Mouse (Mus musculus) layer of hippocampus, adult 11-12 months (tissue): Measurements from ENCODE around the gene Klhl25.
A peak's percentile ranks its signal among the peaks of the same experiment; 100 is the strongest.
"Not testable (repeated sequence)": the region's sequence is repeated elsewhere in the genome, so short reads cannot be mapped to it uniquely, and the experiment has no call there.

Experiments
- DNase-seq: peaks from one replicate; pipeline ENCODE4 v3.0.0; 2022; ENCODE audit warnings: low spot score

Klhl25 gene

DNA sequence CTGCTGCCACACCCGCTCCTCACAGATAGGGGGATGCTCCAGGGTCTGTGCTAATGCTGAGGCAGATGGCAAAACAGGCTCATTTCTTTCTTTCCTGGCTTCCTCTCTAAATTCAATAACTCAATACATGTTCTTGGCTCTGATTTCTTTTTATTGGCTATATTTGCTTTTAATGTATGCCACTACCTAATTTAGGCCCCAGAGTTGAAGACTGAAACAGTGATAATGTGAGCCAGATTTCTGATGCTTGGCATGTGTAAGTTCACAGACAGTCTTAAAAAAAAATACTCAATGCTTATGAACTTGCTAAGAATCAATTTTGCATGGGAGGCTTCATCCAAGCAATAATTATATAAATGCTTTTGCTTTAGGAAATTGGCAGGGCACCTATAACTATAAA lies 2.2 kb upstream of the Klhl25 start:
- DNase-seq, result no peak

DNA sequence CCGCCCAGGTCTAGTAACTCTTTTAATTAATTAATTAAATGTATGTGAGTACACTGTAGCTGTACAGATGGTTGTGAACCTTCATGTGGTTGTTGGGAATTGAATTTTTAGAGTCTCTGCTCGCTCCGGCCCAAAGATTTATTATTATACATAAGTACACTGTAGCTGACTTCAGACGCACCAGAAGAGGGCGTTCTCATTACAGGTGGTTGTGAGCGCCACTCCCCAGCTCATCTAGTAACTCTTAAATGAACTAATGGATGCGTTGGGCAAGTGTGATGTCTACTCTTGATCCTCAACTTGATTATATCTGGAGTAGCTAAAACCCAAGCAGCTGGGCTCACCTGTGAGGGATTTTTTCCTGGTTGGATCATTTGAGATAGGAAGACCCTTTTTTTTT lies 1.2 kb upstream of the Klhl25 start:
- DNase-seq, result no peak

DNA sequence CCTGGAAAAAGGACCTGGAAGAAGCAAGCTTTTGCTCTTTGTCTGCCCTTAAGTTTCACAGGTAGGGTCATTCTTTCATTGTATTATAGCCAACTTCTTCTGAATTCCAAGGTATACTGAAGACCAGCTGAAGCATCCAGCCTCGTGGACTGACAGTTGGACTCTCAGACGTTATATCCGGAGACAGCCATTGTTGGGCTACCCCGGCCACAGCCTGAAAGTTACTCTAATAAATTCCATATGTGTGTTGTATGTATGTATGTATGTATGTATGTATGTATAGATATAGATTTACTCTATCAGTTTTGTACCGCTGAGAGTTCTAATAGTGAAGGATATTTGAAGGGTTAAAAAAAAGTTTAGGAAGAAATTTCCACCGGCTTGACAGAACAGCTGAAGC lies 621 bp upstream of the Klhl25 start:
- no peak for DNase-seq

DNA sequence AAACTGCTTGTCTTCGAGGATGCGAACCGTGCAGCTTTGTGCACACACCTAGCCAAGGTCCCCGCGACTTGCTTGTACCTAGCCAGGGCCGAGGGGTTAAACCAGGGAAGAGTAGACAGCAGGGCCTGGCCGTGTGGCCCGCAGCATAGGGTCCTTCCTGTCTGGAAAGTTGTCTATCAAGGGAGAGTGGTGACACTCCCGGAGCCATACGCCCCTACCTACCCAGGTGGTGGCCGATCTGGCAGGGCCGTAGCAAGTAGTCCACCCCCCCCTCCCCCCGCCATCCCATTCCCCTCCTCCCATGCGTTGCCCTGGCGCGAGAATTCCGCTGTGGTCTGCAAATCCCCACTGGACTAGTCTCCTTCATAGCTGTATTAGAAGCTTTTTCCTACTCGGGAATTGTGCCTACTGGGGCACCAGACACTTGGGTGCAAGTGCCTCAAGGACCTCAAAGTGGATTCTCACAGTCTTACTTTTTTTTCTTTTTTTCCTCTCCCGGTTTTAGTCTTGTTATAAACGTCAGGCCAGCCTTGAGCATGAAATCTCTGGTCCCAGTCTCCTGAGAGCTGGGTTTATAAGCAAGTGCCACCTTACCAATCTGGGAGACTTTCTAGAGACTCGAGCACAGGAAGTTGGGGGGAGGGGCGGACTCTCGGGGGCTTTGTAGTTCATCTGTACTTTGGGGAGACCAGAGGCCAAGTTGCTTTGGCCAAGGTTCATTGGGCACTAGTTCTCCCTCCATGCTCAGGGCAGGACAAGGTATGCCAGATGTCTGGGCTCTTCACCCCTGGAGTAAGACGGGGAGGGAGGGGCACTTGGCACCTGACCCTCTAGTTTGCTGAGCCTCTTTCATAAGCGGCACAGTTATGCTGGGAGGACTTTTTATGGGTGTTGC lies 913 bp downstream of the Klhl25 start:
- no peak for DNase-seq

DNA sequence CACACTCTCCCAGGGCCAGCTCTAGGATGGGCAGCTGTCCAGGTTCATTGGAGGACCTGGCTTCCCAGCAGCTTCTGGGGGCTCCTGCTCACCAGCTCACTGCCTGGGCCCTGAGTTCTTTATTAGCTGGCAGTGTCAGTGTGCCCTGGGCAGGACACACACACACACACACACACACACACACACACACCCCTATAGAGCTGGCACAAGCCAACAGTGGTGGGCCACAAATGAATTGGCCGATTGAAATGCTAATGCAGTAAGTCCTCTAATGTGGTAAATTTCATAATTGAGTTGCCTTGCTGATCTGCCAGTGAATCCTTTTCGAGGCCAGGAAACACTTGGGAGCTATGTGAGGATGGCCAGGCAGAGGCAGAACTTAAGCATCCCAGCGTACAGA lies 2.3 kb downstream of the Klhl25 start:
- not testable (repeated sequence) for DNase-seq

DNA sequence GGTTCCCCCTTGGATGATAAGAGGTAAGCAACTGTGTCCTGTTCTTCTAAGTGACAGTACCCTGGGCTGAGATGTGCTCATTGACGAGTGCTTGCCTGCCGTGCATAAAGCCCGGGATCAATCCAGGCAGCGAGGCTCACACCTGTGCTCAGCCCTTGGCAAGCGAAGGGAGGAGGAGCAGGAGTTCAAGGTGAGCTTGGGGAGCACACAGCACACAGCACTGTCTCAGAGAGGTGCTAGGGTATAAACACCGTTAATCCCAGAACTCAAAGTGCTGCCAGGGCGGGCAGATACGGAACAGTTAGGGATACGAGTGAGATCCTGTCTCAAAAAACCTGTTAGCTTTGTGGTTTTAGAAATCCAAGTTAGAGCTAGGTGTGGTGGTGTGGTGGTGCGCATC lies 3.2 kb downstream of the Klhl25 start:
- DNase-seq, result no peak

DNA sequence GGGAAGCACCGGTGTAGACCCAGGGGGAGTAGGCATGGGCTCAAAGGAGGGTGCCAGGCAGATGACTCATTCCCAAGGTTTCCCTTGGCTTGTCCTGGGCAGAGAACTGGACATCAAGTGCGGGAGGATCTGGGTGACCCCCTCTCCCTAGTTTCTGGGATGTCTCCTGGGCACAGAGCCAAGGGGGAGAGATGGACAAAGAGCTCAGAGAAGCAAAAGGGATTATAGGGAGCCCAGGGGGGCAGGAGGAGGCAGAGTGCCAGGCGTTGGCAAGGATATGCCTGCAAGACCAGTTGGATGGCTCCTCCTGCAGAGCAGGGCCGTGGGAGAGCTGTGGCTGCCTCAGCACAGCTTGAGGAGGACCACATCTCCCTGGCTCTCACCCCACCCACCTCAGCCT lies 4.3 kb downstream of the Klhl25 start:
- peak; percentile 62 for DNase-seq

DNA sequence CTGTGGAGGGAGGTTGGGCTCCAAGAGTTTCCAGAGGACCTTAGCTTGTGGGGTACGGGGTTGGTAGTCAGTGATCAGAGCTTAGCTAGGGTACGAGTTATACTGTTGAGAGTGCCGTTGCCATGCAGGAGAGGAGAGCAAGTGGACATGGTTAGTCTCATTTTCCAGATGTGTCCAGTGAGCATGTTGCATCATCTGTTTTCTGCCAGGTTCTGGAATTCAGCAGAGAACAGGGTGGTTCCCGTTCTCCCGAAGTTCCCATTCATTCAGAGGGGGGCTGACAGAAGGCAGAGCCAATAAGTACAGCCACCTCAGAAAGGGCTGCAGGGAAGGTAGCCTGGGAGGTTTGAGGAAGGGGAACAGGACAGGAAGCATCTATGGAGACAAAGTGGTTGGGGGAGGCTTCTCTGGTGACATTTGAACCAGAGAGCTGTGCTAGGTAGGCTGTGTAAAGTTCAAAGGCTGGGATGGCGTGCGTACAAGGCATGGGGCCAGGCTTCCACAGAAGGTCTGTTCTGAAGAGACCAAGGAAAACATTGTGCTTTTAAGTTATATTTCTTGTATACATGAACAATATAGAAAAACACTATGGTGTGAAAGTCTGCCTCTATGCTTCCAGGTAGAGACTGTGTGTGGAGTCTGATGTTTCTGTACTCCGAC lies 5.2 kb downstream of the Klhl25 start:
- DNase-seq, result no peak

DNA sequence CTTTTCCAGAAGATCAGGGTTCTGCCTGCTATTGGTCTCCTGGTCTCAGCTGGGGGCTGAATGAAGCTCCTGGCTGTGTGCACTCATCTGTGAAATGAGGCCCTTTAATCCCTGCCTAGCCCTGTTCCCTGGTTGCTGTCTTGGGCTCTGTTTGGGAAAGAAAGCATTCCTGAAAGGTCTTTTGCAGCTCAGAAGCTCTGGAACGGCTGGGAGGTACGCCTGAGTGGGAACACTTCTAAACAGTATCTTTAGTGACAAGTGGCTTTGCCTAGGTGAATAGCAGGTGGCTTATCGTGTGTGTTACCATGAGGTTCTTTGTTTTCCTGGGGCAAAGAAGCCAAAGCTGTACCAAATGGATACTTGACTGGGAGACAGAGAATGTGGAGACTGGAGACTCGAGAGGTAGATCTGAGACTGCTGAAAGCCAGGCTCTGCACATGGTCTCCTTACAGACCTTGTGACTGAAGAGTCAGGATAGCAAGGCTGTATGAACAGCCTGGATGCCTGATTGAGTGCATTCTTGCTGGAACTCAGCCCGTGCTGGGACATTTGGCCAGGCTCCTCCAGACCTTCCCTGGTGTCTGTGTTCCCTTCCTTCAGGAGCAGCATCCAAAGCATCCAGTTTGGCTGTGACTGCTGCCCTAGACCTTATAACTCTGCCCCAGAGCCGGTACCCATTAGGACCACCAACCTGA lies 6.3 kb downstream of the Klhl25 start:
- no peak for DNase-seq

DNA sequence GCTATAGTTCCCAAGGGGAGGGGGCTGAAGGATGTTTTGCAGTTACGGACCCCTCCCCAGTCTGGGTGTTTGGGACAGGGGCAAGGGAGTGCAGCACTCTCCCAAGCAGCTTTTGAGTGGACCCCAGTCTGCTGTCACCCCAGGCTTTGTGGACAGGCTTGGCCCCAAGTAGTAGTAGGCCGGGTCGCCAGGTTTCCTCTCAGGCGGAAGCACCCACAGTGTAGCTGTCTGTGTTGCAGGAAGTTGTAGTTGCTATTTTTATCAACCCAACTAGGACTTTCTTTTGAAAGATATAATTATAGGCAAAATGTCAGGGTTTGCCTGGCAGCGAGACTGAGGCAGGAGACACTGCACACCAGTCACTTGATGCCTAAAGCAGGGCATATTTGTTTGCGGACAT lies 6.9 kb downstream of the Klhl25 start:
- DNase-seq, result no peak

DNA sequence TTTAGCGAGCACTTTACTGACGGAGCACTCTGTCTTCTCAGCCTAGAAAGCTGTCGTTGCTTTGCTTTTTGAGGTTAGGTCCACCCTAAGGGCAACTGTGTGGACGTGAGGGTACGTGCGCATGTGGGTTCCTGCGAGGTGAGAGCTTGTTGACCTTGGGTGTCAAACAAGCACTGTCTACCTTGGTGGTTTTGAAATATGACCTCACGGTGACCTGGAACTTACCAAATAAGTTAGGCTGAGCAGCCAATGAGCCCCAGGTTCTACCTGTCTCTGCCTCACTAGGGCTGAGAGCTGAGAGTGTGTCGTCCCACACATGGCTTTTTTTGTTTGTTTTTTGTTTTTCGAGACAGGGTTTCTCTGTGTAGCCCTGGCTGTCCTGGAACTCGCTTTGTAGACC lies 8.1 kb downstream of the Klhl25 start:
- DNase-seq, result no peak

DNA sequence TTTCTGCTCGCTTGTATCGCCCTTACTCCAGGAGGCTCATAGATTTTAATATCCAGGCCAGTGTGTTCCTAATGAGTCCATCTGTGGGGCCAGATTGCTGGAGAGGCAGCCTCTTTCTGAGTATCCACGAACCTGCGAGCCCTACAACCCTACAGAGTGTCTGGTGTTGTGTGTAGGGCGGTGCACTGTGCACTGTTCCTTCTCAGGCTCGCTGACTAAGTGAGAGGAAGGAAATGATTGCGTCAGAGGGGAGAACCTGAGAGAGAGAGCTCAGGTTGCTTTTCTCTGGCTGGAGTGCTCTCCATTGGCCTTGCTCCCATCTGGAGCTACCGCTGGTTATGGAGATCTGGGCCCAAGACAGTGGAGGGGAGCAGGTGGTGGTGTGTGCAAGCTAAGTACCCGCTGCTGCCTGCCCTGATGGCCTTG lies 11.7 kb downstream of the Klhl25 start:
- DNase-seq, result no peak

DNA sequence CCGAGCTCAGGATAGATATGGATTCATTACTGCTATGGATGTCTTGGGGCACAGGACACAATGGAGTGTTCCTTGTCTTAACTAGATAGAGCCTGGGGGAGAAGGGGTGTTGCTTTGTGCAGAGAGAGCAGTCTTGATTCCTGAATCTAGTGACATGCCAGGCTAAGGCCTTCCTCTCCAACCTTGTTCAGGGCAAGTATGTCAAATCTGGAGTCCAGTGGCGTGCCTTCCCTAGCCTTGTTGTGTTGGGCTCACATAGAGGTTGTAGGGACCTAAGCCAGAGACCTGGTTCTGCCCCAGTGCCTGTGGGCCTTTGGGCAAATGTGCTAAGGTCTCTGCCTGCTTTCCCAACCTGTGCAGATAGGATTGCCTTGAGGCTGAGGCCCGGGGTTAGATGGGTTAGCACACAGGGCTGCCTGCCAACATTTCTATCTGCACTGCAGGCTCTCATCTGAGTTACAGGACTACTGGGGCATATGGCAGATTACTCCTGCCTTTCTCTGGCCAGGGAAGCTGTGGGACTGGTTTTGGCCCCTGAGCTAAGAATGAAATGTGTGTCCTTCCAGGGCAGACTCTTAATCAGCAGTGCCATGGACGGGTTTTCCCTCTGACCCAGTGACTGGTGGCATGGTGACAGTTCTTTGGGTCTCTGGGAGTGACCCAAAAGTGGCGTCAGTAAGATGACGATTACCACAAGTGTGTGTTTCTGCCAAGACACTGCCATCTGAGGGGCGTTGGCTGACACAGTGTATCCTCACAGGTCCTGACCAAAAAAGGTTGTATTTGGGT lies 13.7 kb downstream of the Klhl25 start:
- DNase-seq, result not testable (repeated sequence)

DNA sequence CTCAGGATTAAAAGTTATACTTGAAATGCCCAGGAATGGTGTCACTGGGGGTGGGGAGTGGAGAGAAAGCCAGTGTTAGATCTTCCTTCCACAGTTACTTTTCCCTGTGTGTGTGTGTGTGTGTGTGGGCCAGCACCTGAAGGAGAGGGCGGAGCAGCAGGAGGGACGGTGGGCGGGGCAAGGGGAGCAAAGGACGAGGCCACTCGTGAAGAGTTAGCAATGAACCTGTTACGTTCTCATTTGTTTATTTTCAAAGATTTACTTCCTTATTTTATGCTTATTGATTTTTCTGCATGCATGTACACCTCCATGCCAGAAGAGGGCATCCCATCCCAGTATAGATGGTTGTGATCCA lies 14.3 kb downstream of the Klhl25 start:
- DNase-seq, result not testable (repeated sequence)

DNA sequence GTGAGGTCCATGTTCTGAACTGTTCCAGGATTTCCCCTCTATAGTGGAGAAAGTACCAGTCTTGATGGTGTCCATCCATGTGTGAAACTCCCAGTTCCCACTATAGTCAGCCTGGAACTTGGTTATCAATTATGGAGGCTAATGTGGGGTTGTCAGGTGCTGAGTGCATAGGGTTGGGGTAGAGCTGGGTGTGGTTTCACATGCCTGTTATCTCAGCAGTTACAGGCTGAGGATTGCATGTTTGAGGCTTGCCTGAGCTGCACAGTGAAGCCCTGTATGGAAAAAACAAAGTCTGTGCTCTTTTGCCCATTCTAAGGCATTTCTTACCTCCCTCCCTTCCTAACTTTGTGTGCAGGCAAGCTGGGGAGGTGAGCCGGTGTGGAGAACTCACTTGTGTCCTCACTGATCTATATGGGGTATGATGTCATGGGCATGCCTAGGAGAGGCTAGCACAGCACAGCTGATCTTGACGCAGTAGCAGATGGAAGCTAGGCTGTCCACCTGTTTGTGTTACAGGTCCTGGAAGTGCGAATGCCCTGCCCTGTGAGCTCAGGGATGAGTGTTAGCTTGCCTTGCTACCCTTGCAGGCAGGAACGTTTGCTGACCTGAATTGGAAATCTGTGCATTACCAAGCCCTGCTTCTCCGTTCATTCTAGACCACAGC lies 15.3 kb downstream of the Klhl25 start:
- not testable (repeated sequence) for DNase-seq

DNA sequence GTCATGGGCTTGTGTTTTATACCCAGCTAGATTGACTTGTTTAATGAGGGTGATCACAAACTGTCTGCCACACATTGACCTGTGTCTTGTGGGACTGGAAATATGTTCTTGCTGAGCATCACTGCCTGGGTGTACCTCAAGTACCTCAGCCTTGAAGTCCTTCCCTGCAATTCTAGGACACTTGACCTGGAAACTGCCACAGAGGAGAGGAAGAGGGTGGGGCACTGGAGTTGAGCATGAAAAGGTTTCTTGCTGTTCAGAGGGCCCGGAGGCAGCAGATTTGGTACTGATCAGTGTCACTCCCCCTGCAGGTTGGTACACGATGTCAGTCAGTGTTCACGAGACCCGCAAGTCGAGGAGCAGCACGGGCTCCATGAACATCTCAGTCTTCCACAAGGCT lies 16.9 kb downstream of the Klhl25 start:
- no peak for DNase-seq

DNA sequence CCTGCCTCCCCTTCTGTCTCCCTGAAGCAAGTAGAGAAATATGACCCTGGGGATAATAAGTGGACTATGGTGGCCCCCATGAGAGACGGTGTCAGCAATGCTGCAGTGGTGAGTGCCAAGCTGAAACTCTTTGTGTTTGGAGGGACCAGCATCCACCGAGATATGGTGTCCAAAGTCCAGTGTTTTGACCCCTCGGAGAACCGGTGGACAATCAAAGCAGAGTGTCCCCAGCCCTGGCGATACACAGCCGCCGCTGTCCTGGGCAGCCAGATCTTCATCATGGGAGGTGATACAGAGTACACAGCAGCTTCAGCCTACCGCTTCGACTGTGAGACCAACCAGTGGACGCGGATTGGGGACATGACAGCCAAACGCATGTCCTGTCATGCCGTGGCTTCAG lies 18.4 kb downstream of the Klhl25 start:
- no peak for DNase-seq

DNA sequence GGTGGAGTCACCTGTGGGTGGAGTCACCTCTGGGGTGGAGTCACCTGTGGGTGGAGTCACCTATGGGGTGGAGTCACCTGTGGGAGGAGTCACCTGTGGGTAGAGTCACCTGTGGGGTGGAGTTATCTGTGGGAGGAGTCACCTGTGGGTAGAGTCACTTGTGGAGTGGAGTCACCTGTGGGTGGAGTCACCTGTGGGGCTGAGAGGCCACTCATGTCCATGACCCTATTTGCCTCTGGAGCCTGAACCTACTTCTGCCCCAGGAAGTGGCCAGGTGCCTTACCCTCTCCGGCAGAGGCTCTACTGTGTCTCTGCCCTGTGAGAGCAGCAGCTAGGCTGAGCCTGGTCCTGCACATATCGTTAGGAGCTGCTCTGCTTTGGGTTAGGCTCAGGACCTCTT lies 20.6 kb downstream of the Klhl25 start:
- no peak for DNase-seq

DNA sequence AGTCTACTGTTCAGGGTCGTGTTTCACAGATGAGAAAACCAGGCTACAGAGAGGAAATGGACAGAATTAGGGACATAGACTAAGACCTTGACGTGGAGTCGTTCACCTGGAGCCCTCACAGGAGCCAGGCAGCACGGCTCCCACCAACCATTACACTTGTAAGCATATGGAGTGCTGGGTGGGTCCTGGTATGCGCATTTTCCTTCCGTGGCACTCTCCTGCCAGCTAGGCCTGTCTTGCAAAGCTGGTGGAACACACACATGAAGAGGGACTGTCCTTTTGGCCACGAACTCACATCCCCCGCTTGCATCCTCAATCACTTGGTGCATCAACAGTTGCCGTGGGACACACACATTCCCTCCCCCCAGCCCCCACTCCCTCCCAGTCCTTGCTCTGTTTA lies 22.4 kb downstream of the Klhl25 start:
- no peak for DNase-seq

DNA sequence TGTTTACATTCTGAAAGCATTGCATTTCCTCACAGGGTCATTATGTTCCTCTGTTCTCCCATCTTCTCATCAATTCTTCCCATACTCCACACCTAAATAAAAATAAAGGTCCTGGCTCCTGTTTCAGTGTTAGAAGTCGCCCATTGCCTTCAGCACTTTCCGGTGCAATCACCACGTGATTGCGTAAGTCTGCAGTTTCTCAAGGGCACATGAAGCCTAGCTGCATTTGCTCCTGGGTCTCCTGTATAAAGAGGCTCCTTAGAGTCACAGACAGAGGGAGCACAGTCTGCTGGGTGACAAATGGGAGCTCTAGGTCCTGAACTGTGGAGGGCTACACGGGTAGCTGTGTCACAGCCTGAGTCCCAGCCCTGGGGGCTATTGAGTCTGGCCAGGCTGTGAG lies 24.1 kb downstream of the Klhl25 start:
- no peak for DNase-seq

DNA sequence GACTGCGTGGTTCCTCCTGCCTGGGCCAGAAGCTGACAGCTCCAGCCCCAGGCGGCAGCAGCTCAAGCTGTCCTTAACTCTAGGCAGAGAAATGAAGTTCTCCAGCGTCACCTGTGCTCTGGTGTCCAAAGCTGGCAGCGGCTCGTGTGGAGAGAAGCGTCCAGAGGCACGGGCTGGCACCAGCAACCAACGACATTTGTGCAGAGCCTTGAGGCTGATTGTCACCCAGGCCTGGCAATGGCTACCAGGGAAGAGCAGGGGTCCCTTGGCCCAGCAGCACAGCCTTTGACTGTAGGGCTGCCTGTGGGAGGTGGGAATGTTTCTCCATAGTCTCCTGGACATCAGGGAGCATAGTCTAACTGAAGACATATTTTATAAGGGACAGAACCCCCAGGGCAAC lies 24.6 kb downstream of the Klhl25 start:
- no peak for DNase-seq

DNA sequence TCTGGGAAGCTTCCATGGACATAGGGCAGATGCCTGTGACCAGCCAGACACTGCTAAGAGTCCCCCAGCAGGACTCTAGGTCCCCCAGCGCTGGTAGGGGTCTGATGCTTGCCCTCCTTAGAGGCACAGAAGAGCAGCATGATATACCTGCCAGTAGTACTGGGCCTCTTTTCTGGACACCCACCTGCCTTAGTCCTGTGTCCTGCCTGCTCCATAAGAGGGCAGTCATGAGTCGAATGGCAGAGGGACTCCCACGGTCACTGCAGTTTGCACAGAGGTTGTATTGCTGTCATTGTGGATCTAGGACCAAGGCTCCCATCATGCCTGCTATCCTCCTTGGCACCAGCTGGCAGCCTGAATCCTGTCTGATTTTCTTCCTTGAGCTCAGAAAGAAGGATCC lies 25.1 kb downstream of the Klhl25 start:
- no peak for DNase-seq
